Mouse (Mus musculus): ENCODE data around the gene Zbtb1. TPM values are rescaled to one million over a fixed set of nuclear protein-coding genes. Genes with fewer than 3 reads are reported as not detected.

Zbtb1 gene
- polyA plus RNA-seq, 1 experiment: 0.83 TPM

GRCm38 (mm10) chr12:76444359-76444772 is 74.3 kb downstream of the Zbtb1 start:
- DNase-seq (ENCODE audit: low read depth, low spot score): no peak
- WGBS: 57% methylated on average over 10 of the region's 10 CpGs

GRCm38 (mm10) chr12:76444862-76445261 is 74.8 kb downstream of the Zbtb1 start:
- WGBS: 79% methylated on average over 6 of the region's 6 CpGs
- DNase-seq (ENCODE audit: low read depth, low spot score): no peak

GRCm38 (mm10) chr12:76446201-76446600 is 76.1 kb downstream of the Zbtb1 start:
- WGBS: 58% methylated on average over 11 of the region's 11 CpGs
- no peak for DNase-seq (ENCODE audit: low read depth, low spot score)

Other genes starting within 250 kb of the Zbtb1 start
- gene Esr2, start 193.0 kb upstream of the Zbtb1 start, polyA plus RNA-seq (2012; rRNA removed): 0.02 and 0.04 TPM in 2 replicates
- gene Tex21, start 123.5 kb upstream of the Zbtb1 start, polyA plus RNA-seq (2012; rRNA removed): not detected in 2 replicates
- gene Mthfd1, start 115.0 kb upstream of the Zbtb1 start, polyA plus RNA-seq (2012; rRNA removed): 23.4 and 31.5 TPM in 2 replicates
- gene Akap5, start 45.4 kb upstream of the Zbtb1 start, polyA plus RNA-seq (2012; rRNA removed): 0.06 and 0.08 TPM in 2 replicates
- 3.7 and 4.6 TPM in 2 replicates for gene Zbtb25, start 664 bp upstream of the Zbtb1 start, polyA plus RNA-seq (2012; rRNA removed)
- 12.9 and 17.3 TPM in 2 replicates for gene Hspa2, start 33.9 kb downstream of the Zbtb1 start, polyA plus RNA-seq (2012; rRNA removed)
- gene Ppp1r36, start 47.3 kb downstream of the Zbtb1 start, polyA plus RNA-seq (2012; rRNA removed): not detected in 2 replicates
- 13.3 and 19.7 TPM in 2 replicates for gene Plekhg3, start 160.6 kb downstream of the Zbtb1 start, polyA plus RNA-seq (2012; rRNA removed)

All from large intestine, adult 2 months (tissue).